Mouse (Mus musculus) layer of hippocampus, adult 9-11 months (tissue): Measurements from ENCODE around the gene Ugt1a6b.
"Not testable (repeated sequence)": the region's sequence is repeated elsewhere in the genome, so short reads cannot be mapped to it uniquely, and the experiment has no call there.

Experiments used
- DNase-seq: peaks from one replicate; pipeline ENCODE4 v3.0.0; 2022

The Ugt1a6b gene

GRCm38 (mm10) chr1:88103019-88103418 lies at the start of gene Ugt1a6b:
Gene Ugt1a6b (plus strand): TSS chr1:88103252.
- not testable (repeated sequence) for DNase-seq

GRCm38 (mm10) chr1:88055088-88055487 lies 48.0 kb upstream of the Ugt1a6b start, which contains the start of gene Ugt1a10:
Gene Ugt1a10 (plus strand): TSS chr1:88055388.
- DNase-seq = no peak

GRCm38 (mm10) chr1:88066472-88067102 lies 36.5 kb upstream of the Ugt1a6b start:
- DNase-seq = not testable (repeated sequence)

GRCm38 (mm10) chr1:88070495-88070894 lies 32.6 kb upstream of the Ugt1a6b start, which contains the start of gene Ugt1a9:
Gene Ugt1a9 (plus strand): TSS chr1:88070800.
- no peak for DNase-seq

- DNase-seq = no peak
These were observed 32.1 kb upstream of the Ugt1a6b start for GRCm38 (mm10) chr1:88070902-88071301.

GRCm38 (mm10) chr1:88074471-88074870 lies 28.6 kb upstream of the Ugt1a6b start:
- DNase-seq = no peak

GRCm38 (mm10) chr1:88077128-88077527 lies 25.9 kb upstream of the Ugt1a6b start:
- no peak for DNase-seq

GRCm38 (mm10) chr1:88081670-88082069 lies 21.4 kb upstream of the Ugt1a6b start:
- DNase-seq = no peak

GRCm38 (mm10) chr1:88086125-88086524 lies 16.9 kb upstream of the Ugt1a6b start:
- no peak for DNase-seq

GRCm38 (mm10) chr1:88087513-88087912 lies 15.5 kb upstream of the Ugt1a6b start, which contains the start of gene Ugt1a8:
Gene Ugt1a8 (plus strand): TSS chr1:88087813.
- DNase-seq = no peak

GRCm38 (mm10) chr1:88092341-88092740 lies 10.7 kb upstream of the Ugt1a6b start:
- no peak for DNase-seq

GRCm38 (mm10) chr1:88094270-88094676 lies 8.8 kb upstream of the Ugt1a6b start:
- not testable (repeated sequence) for DNase-seq

- DNase-seq = peak; percentile 16
These were observed 8.0 kb upstream of the Ugt1a6b start, which contains the start of gene Ugt1a7c for GRCm38 (mm10) chr1:88094941-88095492. Gene Ugt1a7c (plus strand): TSS chr1:88095062.

GRCm38 (mm10) chr1:88098546-88098945 lies 4.5 kb upstream of the Ugt1a6b start:
- not testable (repeated sequence) for DNase-seq

GRCm38 (mm10) chr1:88099691-88100090 lies 3.4 kb upstream of the Ugt1a6b start:
- not testable (repeated sequence) for DNase-seq

- DNase-seq = not testable (repeated sequence)
These were observed 831 bp downstream of the Ugt1a6b start for GRCm38 (mm10) chr1:88103697-88104468.

GRCm38 (mm10) chr1:88104667-88105430 lies 1.8 kb downstream of the Ugt1a6b start:
- DNase-seq = no peak

GRCm38 (mm10) chr1:88105656-88106055 lies 2.6 kb downstream of the Ugt1a6b start:
- DNase-seq = no peak

- not testable (repeated sequence) for DNase-seq
These were observed 6.0 kb downstream of the Ugt1a6b start for GRCm38 (mm10) chr1:88109027-88109557.

- DNase-seq = not testable (repeated sequence)
These were observed 6.6 kb downstream of the Ugt1a6b start for GRCm38 (mm10) chr1:88109604-88110003.

- not testable (repeated sequence) for DNase-seq
These were observed 9.7 kb downstream of the Ugt1a6b start for GRCm38 (mm10) chr1:88112769-88113168.

GRCm38 (mm10) chr1:88120550-88120949 lies 17.5 kb downstream of the Ugt1a6b start:
- DNase-seq = not testable (repeated sequence)
